Mouse (Mus musculus): ENCODE measurements around the gene Fam184b. TPM values are rescaled to one million over a fixed set of nuclear protein-coding genes. Genes with fewer than 3 reads are reported as not detected.

The Fam184b gene
- polyA plus RNA-seq, 1 experiment from 2014 or later: 1.4 TPM

- no peak for DNase-seq (ENCODE audit: extremely low spot score, low spot score)
- 91% methylated on average over 3 of the region's 3 CpGs for whole genome bisulfite sequencing
- H3K9me3 ChIP-seq: no peaks in the 10 kb centered on the region
- peaks cover 31% of the 10 kb centered on the region for H3K4me1 ChIP-seq
- H3K4me3 ChIP-seq: no peak overlapping the region
- 0 out of 2 replicates have a peak, but pooled peaks cover 12% of the 10 kb centered on the region for H3K27me3 ChIP-seq (ENCODE audit: poor library complexity, severe bottlenecking)
- H3K36me3 ChIP-seq (replicated peaks): peaks cover 54% of the 10 kb centered on the region
- no peak overlapping the region for H3K27ac ChIP-seq
Measured at GRCm38 (mm10) chr5:45495429-45495975, 143.9 kb downstream of the Fam184b start.

DNA sequence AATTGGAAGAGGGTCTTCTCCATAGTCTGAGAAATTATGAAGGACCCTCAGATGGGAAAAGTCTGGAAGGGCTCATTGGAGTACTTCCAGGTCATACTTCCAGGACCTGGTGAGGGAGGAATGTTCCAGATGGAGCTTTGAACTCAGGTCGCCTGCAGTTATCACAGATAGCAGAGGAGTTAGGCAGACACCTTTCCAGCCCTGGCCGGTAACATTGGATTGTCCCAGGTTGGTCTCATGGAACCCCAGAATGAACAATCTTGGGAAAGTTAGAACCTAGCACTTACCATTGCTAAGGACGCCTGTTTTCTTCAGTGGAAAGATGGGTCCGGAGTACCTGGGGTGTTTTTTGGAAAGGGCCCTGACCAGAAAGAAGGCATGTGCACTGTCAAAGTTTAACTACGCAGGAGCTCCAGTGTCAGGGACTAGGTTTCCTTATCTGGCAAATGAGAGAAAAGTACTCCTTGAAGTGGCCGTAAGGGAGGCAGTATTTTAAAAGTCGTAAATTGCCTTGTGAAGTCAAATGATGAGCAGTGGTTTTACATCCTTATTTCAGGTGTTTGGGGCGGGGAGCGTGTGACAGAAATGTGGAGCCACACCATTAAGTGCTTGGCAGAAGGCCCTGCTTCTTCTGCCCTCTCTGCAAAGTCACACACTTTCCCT lies 145.2 kb downstream of the Fam184b start:
- 0 out of 2 replicates have a peak, but pooled peaks cover 12% of the 10 kb centered on the region for H3K27me3 ChIP-seq (ENCODE audit: poor library complexity, severe bottlenecking)
- peaks cover 31% of the 10 kb centered on the region for H3K4me1 ChIP-seq
- 73% methylated on average over 9 of the region's 9 CpGs for WGBS
- peak overlapping the region; percentile 91 for H3K27ac ChIP-seq
- peaks cover 42% of the 10 kb centered on the region for H3K36me3 ChIP-seq (replicated peaks)
- no peak for DNase-seq (ENCODE audit: extremely low spot score, low spot score)
- no peaks in the 10 kb centered on the region for H3K9me3 ChIP-seq
- peak overlapping the region; percentile 75 for H3K4me3 ChIP-seq

DNA sequence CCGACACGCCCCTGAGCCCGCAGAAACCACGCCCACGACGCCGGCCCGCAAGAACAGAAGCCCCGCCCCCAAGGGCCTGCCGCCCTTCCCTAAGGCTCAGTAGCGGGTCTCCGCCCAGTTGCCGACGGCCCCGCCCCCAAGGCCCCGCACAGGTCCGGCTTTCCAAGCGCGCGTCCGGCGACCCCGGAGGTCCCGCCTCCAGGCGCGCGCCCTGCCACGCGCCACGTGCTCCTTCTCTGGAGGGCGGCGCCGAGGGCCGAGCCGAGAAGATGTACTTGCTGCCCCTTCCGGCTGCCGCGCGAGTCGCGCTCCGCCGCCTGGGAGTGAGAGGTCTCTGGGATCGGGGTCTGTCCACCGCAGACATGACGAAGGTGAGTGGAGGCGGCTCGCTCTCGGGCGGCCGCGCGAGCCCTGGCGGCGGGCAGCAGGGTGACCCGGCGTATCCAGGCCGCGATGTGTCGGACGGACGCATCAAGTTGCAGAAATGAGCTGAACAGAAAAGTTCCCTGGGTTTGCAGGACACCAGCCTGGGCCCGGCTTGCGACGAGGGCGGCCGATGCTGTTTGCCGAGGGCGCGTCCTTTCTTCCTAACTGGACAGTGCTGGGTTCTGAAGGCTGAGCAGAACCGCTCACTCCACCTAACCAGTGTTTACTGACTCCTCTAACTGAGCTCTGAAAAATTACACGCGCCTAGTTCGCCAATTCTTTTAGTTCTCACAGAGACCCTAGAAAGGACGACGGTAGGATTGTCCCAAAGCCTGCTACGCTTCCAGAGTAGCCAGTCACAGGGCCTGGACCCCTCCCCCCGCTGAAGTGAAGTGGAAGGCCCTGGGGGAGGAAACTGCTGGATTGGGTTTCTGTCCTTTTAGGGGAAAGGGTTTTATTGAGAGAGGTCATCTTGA lies 146.0 kb downstream of the Fam184b start, which contains the start of gene Lap3:
Lap3 (plus strand) TSS at position 184 of the 902 bp plus-strand sequence.
- peak within 1 kb of the TSS; percentile 91 for H3K27ac ChIP-seq
- H3K36me3 ChIP-seq (replicated peaks): peaks cover 34% of the 10 kb centered on the region
- under 1% methylated on average over 78 of the region's 78 CpGs for WGBS
- H3K9me3 ChIP-seq: no peaks in the 10 kb centered on the region
- peaks cover 31% of the 10 kb centered on the region for H3K4me1 ChIP-seq
- peak; percentile 97 for DNase-seq (ENCODE audit: extremely low spot score, low spot score)
- 0 out of 2 replicates have a peak, but pooled peaks cover 12% of the 10 kb centered on the region for H3K27me3 ChIP-seq (ENCODE audit: poor library complexity, severe bottlenecking)
- H3K4me3 ChIP-seq: peak within 1 kb of the TSS; percentile 75

DNA sequence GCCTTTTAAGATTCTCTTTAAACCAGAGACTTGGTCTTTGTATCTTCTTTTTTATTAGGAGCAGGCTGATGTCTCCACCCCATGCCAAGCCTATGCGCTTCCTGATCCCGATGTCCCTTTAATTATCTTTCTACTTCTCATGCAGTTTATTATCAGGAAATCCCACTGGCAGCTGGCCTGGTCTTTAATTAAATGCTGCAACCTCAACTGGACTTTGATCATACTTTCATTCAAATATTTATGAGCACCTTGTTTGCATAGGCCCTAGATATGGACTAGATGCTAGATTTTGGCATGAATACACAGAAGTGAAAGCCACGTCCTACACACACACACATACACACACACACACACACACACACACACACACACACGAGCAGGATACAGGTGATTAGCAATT lies 147.6 kb downstream of the Fam184b start:
- Histone ChIP-seq H3K27me3 (ENCODE audit: poor library complexity, severe bottlenecking) (0 out of 2 replicates have a peak, but pooled peaks cover 12% of the 10 kb centered on the region), H3K27ac (no peak overlapping the region), H3K4me1 (peaks cover 31% of the 10 kb centered on the region), H3K4me3 (no peak overlapping the region), H3K9me3 (no peaks in the 10 kb centered on the region), H3K36me3 (replicated peaks) (peaks cover 17% of the 10 kb centered on the region)
- 63% methylated on average over 4 of the region's 4 CpGs for WGBS
- no peak for DNase-seq (ENCODE audit: extremely low spot score, low spot score)

- 81% methylated on average over 1 of the region's 1 CpGs for WGBS
- Histone ChIP-seq H3K27ac (no peak overlapping the region), H3K4me3 (no peak overlapping the region), H3K36me3 (replicated peaks) (no peaks in the 10 kb centered on the region), H3K9me3 (no peaks in the 10 kb centered on the region), H3K4me1 (no peaks in the 10 kb centered on the region), H3K27me3 (ENCODE audit: poor library complexity, severe bottlenecking) (no peaks in the 10 kb centered on the region)
- no peak for DNase-seq (ENCODE audit: extremely low spot score, low spot score)
Measured at GRCm38 (mm10) chr5:45483654-45484053, 155.8 kb downstream of the Fam184b start.

DNA sequence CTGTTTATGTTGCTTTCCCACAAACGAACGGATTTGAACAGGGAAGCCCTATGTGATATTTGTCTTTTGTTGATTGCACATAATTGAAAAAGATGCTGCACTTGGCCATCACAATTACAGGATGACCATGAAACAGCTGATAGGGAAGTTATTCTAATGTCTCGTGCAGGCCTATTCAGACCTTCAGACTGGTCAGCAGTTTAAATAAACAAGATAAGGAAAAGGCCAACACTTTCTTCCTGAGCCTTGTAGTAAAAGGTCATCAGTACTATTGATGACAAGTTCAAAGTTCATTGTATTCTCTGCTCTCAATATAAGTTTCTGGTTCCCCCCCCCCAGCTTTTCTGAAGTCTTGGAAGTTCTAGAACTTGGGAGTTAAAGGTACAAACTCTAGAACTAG lies 156.8 kb downstream of the Fam184b start:
- Histone ChIP-seq H3K36me3 (replicated peaks) (no peaks in the 10 kb centered on the region), H3K4me3 (no peak overlapping the region), H3K9me3 (no peaks in the 10 kb centered on the region), H3K27me3 (ENCODE audit: poor library complexity, severe bottlenecking) (no peaks in the 10 kb centered on the region), H3K4me1 (no peaks in the 10 kb centered on the region), H3K27ac (no peak overlapping the region)
- DNase-seq (ENCODE audit: extremely low spot score, low spot score): no peak
- 76% methylated on average over 3 of the region's 3 CpGs for WGBS

- no peaks in the 10 kb centered on the region for H3K36me3 ChIP-seq (replicated peaks)
- H3K27ac ChIP-seq: no peak overlapping the region
- peaks cover 4% of the 10 kb centered on the region; the same call in 1 of the 2 replicates for H3K4me1 ChIP-seq
- H3K27me3 ChIP-seq (ENCODE audit: poor library complexity, severe bottlenecking): no peaks in the 10 kb centered on the region
- DNase-seq (ENCODE audit: extremely low spot score, low spot score): no peak
- no peak overlapping the region for H3K4me3 ChIP-seq
- 78% methylated on average over 2 of the region's 2 CpGs for WGBS
- H3K9me3 ChIP-seq: no peaks in the 10 kb centered on the region
Measured at GRCm38 (mm10) chr5:45481125-45481524, 158.3 kb downstream of the Fam184b start.

DNA sequence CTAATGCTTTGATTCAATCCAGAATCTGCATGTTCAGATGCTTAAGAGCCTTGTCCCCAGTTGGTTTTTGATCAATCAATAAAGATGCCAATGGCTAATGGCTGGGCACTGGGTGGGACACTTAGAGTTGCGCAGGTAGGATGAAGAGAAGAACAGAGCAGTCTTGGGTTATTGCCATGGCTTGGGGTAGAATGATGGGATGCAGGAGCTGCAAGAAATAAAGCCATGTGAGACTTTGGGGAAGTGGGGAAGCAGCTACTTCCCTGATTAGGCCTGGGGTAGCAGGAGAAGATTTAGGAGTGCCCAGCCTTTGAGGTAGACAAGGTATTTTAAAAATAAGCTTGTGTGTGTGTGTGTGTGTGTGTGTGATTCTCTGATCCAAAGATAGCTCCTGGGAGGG lies 159.3 kb downstream of the Fam184b start:
- Histone ChIP-seq H3K4me3 (no peak overlapping the region), H3K27me3 (ENCODE audit: poor library complexity, severe bottlenecking) (no peaks in the 10 kb centered on the region), H3K36me3 (replicated peaks) (no peaks in the 10 kb centered on the region), H3K9me3 (no peaks in the 10 kb centered on the region), H3K4me1 (peaks cover 5% of the 10 kb centered on the region; the same call in 1 of the 2 replicates), H3K27ac (no peak overlapping the region)
- no peak for DNase-seq (ENCODE audit: extremely low spot score, low spot score)
- WGBS: 97% methylated on average over 1 of the region's 1 CpGs

Other genes starting within 250 kb of the Fam184b start
- 126 and 127 TPM in 2 replicates for gene Qdpr, start 189.4 kb downstream of the Fam184b start, polyA plus RNA-seq (2016; fragmentation: Nextera tagmentation; extraction: Ambion mirVana)
- 0.15 TPM in 1 of 2 replicates, not detected in the other for gene Clrn2, start 185.9 kb downstream of the Fam184b start, polyA plus RNA-seq (2016; fragmentation: Nextera tagmentation; extraction: Ambion mirVana)
- 114 and 116 TPM in 2 replicates for gene Lap3, start 146.2 kb downstream of the Fam184b start, polyA plus RNA-seq (2016; fragmentation: Nextera tagmentation; extraction: Ambion mirVana)
- 287 and 301 TPM in 2 replicates for gene Med28, start 119.4 kb downstream of the Fam184b start, polyA plus RNA-seq (2016; fragmentation: Nextera tagmentation; extraction: Ambion mirVana)
- 81.2 and 83.1 TPM in 2 replicates for gene Ncapg, start 30.3 kb upstream of the Fam184b start, polyA plus RNA-seq (2016; fragmentation: Nextera tagmentation; extraction: Ambion mirVana)
- 28.0 and 28.3 TPM in 2 replicates for gene Lcorl, start 218.0 kb upstream of the Fam184b start, polyA plus RNA-seq (2016; fragmentation: Nextera tagmentation; extraction: Ambion mirVana)